Mouse (Mus musculus) stomach, embryonic 15.5 days (tissue): Measurements from ENCODE around the gene Morn1. TPM values are rescaled to one million over a fixed set of nuclear protein-coding genes. Genes with fewer than 3 reads are reported as not detected.

ENCODE experiments used
- ATAC-seq: fragments of 200-750 bp; cut with Nextera tagmentation; 2 replicates; pipeline ENCODE4 v1.8.0; 2017; ENCODE audit warnings: low read depth, moderate number of reproducible peaks, moderate TSS enrichment; ENCODE audit not compliant: insufficient read depth, low FRiP score
- H3K27ac ChIP-seq: fragments of 300-500 bp; sonication (generic); 2 replicates; pipeline ENCODE4 v1.5.1; 2015; ENCODE audit warnings: mild to moderate bottlenecking, inconsistent platforms
- H3K27me3 ChIP-seq: fragments of 300-500 bp; sonication (generic); replicated peaks from 2 replicates; pipeline ENCODE4 v1.6.1; 2015; ENCODE audit warnings: inconsistent platforms
- H3K36me3 ChIP-seq: fragments of 300-500 bp; sonication (generic); 2 replicates; pipeline ENCODE4 v1.6.1; 2015; ENCODE audit warnings: inconsistent platforms
- H3K4me1 ChIP-seq: fragments of 300-500 bp; sonication (generic); 2 replicates; pipeline ENCODE4 v1.6.1; 2015; ENCODE audit warnings: inconsistent platforms
- H3K4me2 ChIP-seq: fragments of 300-500 bp; sonication (generic); 2 replicates; pipeline ENCODE4 v1.6.1; 2015; ENCODE audit warnings: mild to moderate bottlenecking, inconsistent platforms
- H3K4me3 ChIP-seq: fragments of 300-500 bp; sonication (generic); replicated peaks from 2 replicates; pipeline ENCODE4 v1.5.1; 2015; ENCODE audit warnings: inconsistent platforms
- H3K9ac ChIP-seq: fragments of 300-500 bp; sonication (generic); 2 replicates; pipeline ENCODE4 v1.6.1; 2015; ENCODE audit warnings: inconsistent platforms
- H3K9me3 ChIP-seq: fragments of 300-500 bp; sonication (generic); 2 replicates; pipeline ENCODE4 v1.6.1; 2016; ENCODE audit warnings: inconsistent platforms
- WGBS: fragments of 180-500 bp; shearing (Covaris S2); methylation state at CpG from one replicate; pipeline ENCODE4 v1.1.7; 2015; 5-methylcytosine and 5-hydroxymethylcytosine counted together
- polyA plus RNA-seq: library from polyadenylated mRNA; unstranded; fragments of >200 nt; fragmentation: Nextera tagmentation; extraction: Ambion mirVana; gene quantifications from 2 replicates; pipeline ENCODE4 v1.2.1, GENCODE M21; 2015

Morn1 gene
- polyA plus RNA-seq, 1 experiment from 2014 or later, result 5.3 TPM

GRCm38 (mm10) chr4:155189711-155190139, 103.3 kb downstream of the Morn1 start:
- Histone ChIP-seq H3K9ac (no peak overlapping the region), H3K36me3 (no peaks in the 10 kb centered on the region)
- no peak for ATAC-seq

GRCm38 (mm10) chr4:155190275-155190674, 103.9 kb downstream of the Morn1 start:
- Histone ChIP-seq H3K4me3 (no peak overlapping the region), H3K9ac (no peak overlapping the region), H3K27ac (0 out of 2 replicates have a peak overlapping the region, but pooled peaks have one; percentile 9), H3K36me3 (no peaks in the 10 kb centered on the region), H3K4me2 (no peak overlapping the region), H3K4me1 (peaks cover 60% of the 10 kb centered on the region), H3K9me3 (no peaks in the 10 kb centered on the region), H3K27me3 (no peaks in the 10 kb centered on the region)
- WGBS, result 42% methylated on average over 7 of the region's 7 CpGs
- no peak for ATAC-seq

More at GRCm38 (mm10) chr4:155189711-155190139, 103.3 kb downstream of the Morn1 start:
- Histone ChIP-seq H3K4me1 (peaks cover 65% of the 10 kb centered on the region), H3K27ac (0 out of 2 replicates have a peak overlapping the region, but pooled peaks have one; percentile 8), H3K4me3 (no peak overlapping the region), H3K4me2 (no peak overlapping the region), H3K9me3 (no peaks in the 10 kb centered on the region), H3K27me3 (no peaks in the 10 kb centered on the region)
- 10% methylated on average over 4 of the region's 4 CpGs for WGBS

Other genes starting within 250 kb of the Morn1 start
- gene Ttc34, start 249.1 kb upstream of the Morn1 start, polyA plus RNA-seq, result 0.08 and 0.17 TPM in 2 replicates
- gene Mmel1, start 217.0 kb upstream of the Morn1 start, polyA plus RNA-seq, result 0.21 and 0.23 TPM in 2 replicates
- gene Fam213b, start 187.4 kb upstream of the Morn1 start, polyA plus RNA-seq, result 29.1 and 30.6 TPM in 2 replicates
- 3.8 and 8.0 TPM in 2 replicates for gene Tnfrsf14, start 158.0 kb upstream of the Morn1 start, polyA plus RNA-seq
- gene Hes5, start 125.7 kb upstream of the Morn1 start, polyA plus RNA-seq, result 2.5 and 2.6 TPM in 2 replicates
- gene Pank4, start 122.5 kb upstream of the Morn1 start, polyA plus RNA-seq, result 37.6 and 37.7 TPM in 2 replicates
- 24.1 and 24.7 TPM in 2 replicates for gene Plch2, start 29.8 kb upstream of the Morn1 start, polyA plus RNA-seq
- 18.4 and 19.1 TPM in 2 replicates for gene Pex10, start 19.6 kb upstream of the Morn1 start, polyA plus RNA-seq
- gene Rer1, start 195 bp upstream of the Morn1 start, polyA plus RNA-seq, result 175 and 179 TPM in 2 replicates
- gene Ski, start 136.0 kb downstream of the Morn1 start, polyA plus RNA-seq, result 16.2 and 16.6 TPM in 2 replicates
- 64.5 and 65.8 TPM in 2 replicates for gene Faap20, start 163.2 kb downstream of the Morn1 start, polyA plus RNA-seq